Mouse (Mus musculus) limb, embryonic 10.5 days (tissue): ENCODE measurements around the gene Tapbp. TPM values are rescaled to one million over a fixed set of nuclear protein-coding genes. Genes with fewer than 3 reads are reported as not detected.

ENCODE experiments used
- DNase-seq: peaks from one replicate; pipeline ENCODE4 v3.0.0-alpha.2; 2017; ENCODE audit warnings: low spot score
- H3K27ac ChIP-seq: fragments of 300-500 bp; sonication (generic); 2 replicates; pipeline ENCODE4 v1.5.1; 2016; ENCODE audit warnings: mild to moderate bottlenecking
- H3K27me3 ChIP-seq: fragments of 300-500 bp; sonication (generic); 2 replicates; pipeline ENCODE4 v1.6.1; 2016; ENCODE audit warnings: low read depth, mild to moderate bottlenecking; ENCODE audit not compliant: poor library complexity, severe bottlenecking
- H3K36me3 ChIP-seq: fragments of 300-500 bp; sonication (generic); 2 replicates; pipeline ENCODE4 v1.6.1; 2016; ENCODE audit warnings: mild to moderate bottlenecking, moderate library complexity
- H3K4me1 ChIP-seq: fragments of 300-500 bp; sonication (generic); 2 replicates; pipeline ENCODE4 v1.6.1; 2016
- H3K4me3 ChIP-seq: fragments of 300-500 bp; sonication (generic); 2 replicates; pipeline ENCODE4 v1.5.1; 2016; ENCODE audit warnings: mild to moderate bottlenecking, moderate library complexity
- H3K9me3 ChIP-seq: fragments of 300-500 bp; sonication (generic); replicated peaks from 2 replicates; pipeline ENCODE4 v1.6.1; 2016; ENCODE audit warnings: mild to moderate bottlenecking
- WGBS: fragments of 180-500 bp; shearing (Covaris S2); methylation state at CpG from one replicate; pipeline ENCODE4 v1.1.7; 2016; 5-methylcytosine and 5-hydroxymethylcytosine counted together
- polyA plus RNA-seq: library from polyadenylated mRNA; unstranded; fragments of >200 nt; fragmentation: Nextera tagmentation; extraction: Ambion mirVana; gene quantifications from 2 replicates; pipeline ENCODE4 v1.2.1, GENCODE M21; 2016

The Tapbp gene
- polyA plus RNA-seq, 1 experiment from 2014 or later, result 16.0 TPM

DNA sequence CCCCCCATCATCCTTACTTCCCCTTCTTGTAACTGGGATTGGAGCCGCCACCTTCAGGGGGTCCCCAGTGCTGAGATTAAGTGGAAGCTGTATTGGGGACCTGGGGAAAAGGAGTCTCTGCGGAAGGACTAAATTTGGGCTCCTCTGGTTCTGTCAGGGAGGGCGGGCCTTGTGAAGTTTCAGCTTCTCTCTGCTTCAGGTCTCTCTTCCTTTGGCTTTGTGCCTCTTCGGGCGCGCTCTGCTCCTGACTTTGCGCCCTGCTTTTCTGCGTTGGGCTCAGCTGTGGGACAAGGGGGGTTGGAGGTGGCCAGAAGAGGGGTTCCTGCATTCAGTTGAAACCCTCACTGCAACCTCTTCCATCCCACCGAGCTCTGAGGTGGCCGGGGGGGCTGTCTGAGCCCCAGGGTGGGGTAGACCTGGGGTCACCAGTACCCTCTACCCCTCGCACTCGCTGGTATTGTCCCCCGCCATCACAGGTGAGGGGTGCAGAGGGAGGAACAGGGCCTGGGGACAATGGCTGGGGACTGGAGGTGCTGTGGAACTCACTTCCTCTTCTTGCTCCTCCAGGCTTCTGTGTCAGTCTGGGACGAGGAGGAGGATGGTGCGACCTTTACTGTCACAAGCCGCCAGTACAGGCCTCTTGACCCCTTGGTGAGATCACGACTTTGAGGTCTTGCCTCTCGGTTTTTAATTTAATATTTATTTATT is 15.6 kb downstream of the Tapbp start:
- 35% methylated on average over 18 of the region's 18 CpGs for WGBS
- H3K27ac ChIP-seq, result peak overlapping the region; percentile 91
- no peaks in the 10 kb centered on the region for H3K9me3 ChIP-seq
- peaks cover 34% of the 10 kb centered on the region for H3K4me1 ChIP-seq
- peaks cover 5% of the 10 kb centered on the region; the same call in 1 of the 2 replicates for H3K27me3 ChIP-seq
- H3K4me3 ChIP-seq, result peak overlapping the region; percentile 77
- no peak for DNase-seq
- peaks cover 54% of the 10 kb centered on the region for H3K36me3 ChIP-seq

DNA sequence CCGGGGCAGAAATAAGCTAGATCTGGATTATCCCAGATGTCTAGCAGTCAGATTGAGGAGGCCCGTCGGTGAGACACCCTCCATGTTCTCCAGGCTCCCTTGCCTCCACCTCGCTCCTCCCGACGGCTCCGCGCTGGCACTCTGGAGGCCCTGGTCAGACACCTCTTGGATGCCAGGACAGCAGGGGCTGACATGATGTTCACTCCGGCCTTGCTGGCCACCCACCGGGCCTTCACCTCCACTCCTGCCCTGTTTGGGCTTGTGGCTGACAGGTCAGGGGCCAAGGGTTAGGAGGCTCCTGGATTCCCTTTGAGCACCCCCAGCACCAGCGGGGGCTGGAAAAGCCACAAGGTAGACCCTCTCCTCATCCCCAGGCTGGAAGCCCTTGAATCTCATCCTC is 16.2 kb downstream of the Tapbp start:
- 89% methylated on average over 11 of the region's 11 CpGs for WGBS
- H3K9me3 ChIP-seq, result no peaks in the 10 kb centered on the region
- peaks cover 34% of the 10 kb centered on the region for H3K4me1 ChIP-seq
- H3K27me3 ChIP-seq, result peaks cover 5% of the 10 kb centered on the region; the same call in 1 of the 2 replicates
- no peak for DNase-seq
- no peak overlapping the region for H3K4me3 ChIP-seq
- peaks cover 54% of the 10 kb centered on the region for H3K36me3 ChIP-seq
- no peak overlapping the region for H3K27ac ChIP-seq

DNA sequence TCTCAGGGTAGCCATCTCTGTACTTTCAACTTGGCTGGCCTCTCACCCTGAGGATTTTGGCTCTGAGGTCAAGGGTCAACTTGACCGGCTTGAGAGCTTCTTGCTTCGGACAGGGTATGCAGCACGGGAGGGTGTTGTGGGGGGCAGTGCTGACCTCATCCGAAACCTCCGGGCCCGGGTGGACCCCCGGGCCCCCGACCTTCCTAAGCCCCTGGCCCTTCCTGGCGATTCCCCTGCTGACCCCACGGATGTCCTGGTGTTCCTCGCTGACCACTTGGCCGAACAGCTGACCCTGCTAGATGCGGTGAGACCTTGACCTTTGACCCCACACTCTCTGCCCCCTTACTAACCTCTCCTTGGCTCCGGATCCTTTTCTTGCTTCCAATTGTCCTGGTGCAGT is 16.7 kb downstream of the Tapbp start:
- peaks cover 5% of the 10 kb centered on the region; the same call in 1 of the 2 replicates for H3K27me3 ChIP-seq
- peaks cover 59% of the 10 kb centered on the region for H3K36me3 ChIP-seq
- no peaks in the 10 kb centered on the region for H3K9me3 ChIP-seq
- WGBS, result 91% methylated on average over 14 of the region's 14 CpGs
- H3K4me3 ChIP-seq, result no peak overlapping the region
- no peak overlapping the region for H3K27ac ChIP-seq
- H3K4me1 ChIP-seq, result peaks cover 34% of the 10 kb centered on the region
- no peak for DNase-seq

DNA sequence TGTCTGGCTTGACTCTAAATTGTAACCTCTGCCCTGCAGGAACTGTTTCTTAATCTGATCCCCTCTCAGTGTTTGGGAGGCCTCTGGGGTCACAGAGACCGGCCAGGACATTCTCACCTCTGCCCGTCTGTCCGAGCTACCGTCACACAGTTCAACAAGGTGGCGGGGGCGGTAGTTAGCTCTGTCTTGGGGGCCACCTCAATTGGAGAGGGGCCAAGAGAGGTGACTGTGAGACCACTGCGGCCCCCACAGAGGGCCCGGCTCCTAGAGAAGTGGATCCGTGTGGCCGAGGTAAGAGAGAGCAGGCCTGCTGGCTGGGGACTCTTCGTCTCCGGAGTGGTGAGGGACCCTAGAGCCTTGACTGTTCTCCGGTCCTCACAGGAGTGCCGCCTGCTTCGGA is 17.3 kb downstream of the Tapbp start:
- Histone ChIP-seq H3K4me3 (peak overlapping the region; percentile 1; the same call in 1 of the 2 replicates), H3K27ac (no peak overlapping the region), H3K4me1 (peaks cover 30% of the 10 kb centered on the region), H3K9me3 (no peaks in the 10 kb centered on the region), H3K36me3 (peaks cover 59% of the 10 kb centered on the region), H3K27me3 (peaks cover 5% of the 10 kb centered on the region; the same call in 1 of the 2 replicates)
- DNase-seq, result no peak
- 92% methylated on average over 15 of the region's 15 CpGs for WGBS

DNA sequence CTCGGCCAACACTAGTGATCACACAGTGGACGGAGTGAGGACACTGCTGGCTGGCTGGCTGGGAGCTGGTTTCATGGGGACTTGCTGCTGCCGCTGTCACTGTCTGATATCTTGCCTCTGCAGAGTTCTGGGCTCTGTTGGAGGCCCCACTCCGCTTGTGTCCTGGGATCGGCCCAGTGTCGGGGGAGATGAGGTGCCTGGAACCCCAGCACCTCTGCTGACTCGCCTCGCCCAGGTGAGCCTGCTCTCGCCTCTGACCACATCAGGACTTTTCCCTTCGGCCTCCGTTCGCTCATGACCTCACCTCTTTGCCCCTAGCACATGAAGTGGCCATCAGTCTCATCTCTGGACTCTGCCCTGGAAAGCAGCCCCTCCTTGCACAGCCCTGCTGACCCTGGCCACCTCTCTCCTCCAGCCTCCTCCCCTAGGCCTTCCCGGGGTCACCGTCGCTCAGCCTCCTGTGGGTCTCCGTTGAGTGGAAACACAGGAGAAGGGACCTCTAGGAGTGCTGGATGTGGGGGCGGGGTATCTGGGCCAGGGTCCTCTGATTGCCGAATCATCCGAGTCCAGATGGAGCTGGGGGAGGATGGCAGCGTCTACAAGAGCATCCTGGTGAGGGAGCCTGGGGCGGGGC is 19.8 kb downstream of the Tapbp start:
- peaks cover 71% of the 10 kb centered on the region for H3K36me3 ChIP-seq
- WGBS, result 89% methylated on average over 21 of the region's 21 CpGs
- DNase-seq, result no peak
- no peaks in the 10 kb centered on the region for H3K9me3 ChIP-seq
- H3K4me1 ChIP-seq, result peaks cover 22% of the 10 kb centered on the region
- peak overlapping the region; percentile 20 for H3K4me3 ChIP-seq
- no peak overlapping the region for H3K27ac ChIP-seq
- peaks cover 5% of the 10 kb centered on the region; the same call in 1 of the 2 replicates for H3K27me3 ChIP-seq

DNA sequence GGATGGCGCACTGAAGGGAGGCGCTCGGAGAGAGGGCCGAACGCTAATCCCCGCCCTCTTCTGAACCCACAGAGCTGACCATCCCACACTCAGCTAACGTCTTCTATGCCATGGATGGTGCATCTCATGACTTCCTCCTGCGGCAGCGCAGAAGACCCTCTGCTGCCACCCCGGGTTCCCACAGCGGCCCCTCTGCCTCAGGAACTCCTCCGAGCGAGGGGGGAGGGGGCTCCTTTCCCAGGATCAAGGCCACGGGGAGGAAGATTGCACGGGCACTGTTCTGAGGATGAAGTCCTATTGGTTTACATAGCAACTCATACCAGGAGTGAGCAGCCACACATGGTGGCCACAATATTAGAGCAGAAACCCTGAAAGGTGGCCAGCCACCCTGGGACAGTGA is 21.3 kb downstream of the Tapbp start:
- 84% methylated on average over 15 of the region's 15 CpGs for WGBS
- H3K27ac ChIP-seq, result no peak overlapping the region
- H3K9me3 ChIP-seq, result no peaks in the 10 kb centered on the region
- H3K27me3 ChIP-seq, result no peaks in the 10 kb centered on the region
- H3K4me3 ChIP-seq, result no peak overlapping the region
- no peak for DNase-seq
- H3K36me3 ChIP-seq, result peaks cover 75% of the 10 kb centered on the region
- peaks cover 22% of the 10 kb centered on the region for H3K4me1 ChIP-seq

DNA sequence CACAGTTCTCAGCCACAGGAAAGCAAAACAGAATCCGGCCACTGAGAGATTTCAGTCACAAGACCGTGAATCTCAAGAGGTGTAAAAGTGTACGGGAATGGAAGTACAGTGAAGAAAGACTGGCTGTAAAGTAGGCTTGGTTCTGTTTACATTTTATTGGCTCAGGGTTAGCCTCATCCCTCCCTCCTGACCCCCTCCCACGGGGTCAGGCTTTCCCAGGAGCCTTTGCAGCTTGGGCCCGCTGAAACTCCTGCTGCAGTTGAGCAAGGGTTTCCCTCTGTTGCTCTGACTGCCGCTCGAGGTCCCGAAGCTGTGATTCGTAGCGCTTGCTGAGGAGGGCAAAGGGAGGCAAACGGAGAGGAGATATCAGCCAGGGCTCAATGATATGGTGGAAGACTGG is 23.1 kb downstream of the Tapbp start:
- Histone ChIP-seq H3K9me3 (no peaks in the 10 kb centered on the region), H3K36me3 (peaks cover 75% of the 10 kb centered on the region)
- WGBS, result 79% methylated on average over 11 of the region's 11 CpGs

DNA sequence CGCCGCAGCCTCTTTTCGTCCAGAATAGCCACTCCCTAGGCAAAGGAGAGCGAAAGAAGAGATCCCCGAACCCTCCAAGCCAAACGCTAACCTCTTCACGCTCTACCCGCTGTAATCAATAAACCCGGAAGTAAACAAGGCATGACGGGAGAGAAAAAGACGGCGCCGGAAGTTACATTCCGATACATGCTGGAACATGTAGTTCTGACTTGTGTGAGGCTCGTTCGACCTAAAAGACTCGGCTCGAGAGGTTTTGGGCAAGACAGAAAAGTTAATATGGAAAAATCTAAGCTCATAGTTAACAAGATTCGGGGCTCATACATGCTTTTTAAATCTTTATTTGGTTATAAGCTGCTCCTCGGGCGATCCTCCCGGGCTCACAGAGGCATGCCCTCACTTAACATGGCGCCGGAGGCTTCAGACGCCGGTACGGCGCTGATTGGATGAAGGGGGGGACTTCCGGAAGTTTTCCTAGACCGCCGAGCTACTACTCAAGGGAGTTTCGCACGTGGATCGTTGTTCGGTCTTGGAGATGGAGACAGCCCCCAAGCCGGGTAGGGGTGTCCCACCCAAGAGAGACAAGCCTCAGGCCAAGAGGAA is 24.6 kb downstream of the Tapbp start, which contains the start of the genes Pfdn6 and Wdr46:
Gene Pfdn6, minus strand, starts transcription at position 138 of the 600 bp plus-strand sequence.
Gene Wdr46, plus strand, starts transcription at position 455 of the 600 bp plus-strand sequence.
- Histone ChIP-seq H3K4me3 (peak within 1 kb of the TSS; percentile 90), H3K36me3 (peaks cover 74% of the 10 kb centered on the region), H3K9me3 (no peaks in the 10 kb centered on the region), H3K4me1 (peaks cover 24% of the 10 kb centered on the region), H3K27ac (peak within 1 kb of the TSS; percentile 86), H3K27me3 (no peaks in the 10 kb centered on the region)
- under 1% methylated on average over 36 of the region's 36 CpGs for WGBS
- DNase-seq, result peak; percentile 87

More for the DNA sequence above, 23.1 kb downstream of the Tapbp start:
- Histone ChIP-seq H3K27ac (no peak overlapping the region), H3K4me1 (peaks cover 24% of the 10 kb centered on the region), H3K27me3 (no peaks in the 10 kb centered on the region), H3K4me3 (peak overlapping the region; percentile 90)
- no peak for DNase-seq

DNA sequence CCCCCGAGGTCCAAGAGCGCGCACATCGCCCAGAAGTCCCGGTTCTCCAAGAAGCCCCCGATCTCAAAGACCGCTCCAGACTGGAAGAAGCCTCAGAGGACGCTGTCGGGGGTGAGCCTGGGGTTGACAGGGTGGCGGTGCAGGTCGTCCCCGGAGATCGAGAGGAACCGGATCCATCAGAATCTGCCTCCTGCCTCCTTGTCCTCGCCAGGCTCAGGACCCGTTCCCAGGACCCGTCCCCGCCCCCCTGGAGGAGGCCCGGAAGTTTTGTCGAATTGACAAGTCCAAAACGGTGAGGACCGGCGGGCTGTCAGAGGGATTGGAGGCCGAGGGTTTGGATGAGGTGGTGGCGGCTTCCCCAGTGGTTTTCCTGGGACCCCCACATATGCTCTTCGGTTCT is 25.3 kb downstream of the Tapbp start:
- no peak for DNase-seq
- peaks cover 74% of the 10 kb centered on the region for H3K36me3 ChIP-seq
- no peaks in the 10 kb centered on the region for H3K9me3 ChIP-seq
- H3K4me1 ChIP-seq, result peaks cover 24% of the 10 kb centered on the region
- peak overlapping the region; percentile 86 for H3K27ac ChIP-seq
- 2% methylated on average over 26 of the region's 26 CpGs for WGBS
- no peaks in the 10 kb centered on the region for H3K27me3 ChIP-seq
- peak overlapping the region; percentile 90 for H3K4me3 ChIP-seq

DNA sequence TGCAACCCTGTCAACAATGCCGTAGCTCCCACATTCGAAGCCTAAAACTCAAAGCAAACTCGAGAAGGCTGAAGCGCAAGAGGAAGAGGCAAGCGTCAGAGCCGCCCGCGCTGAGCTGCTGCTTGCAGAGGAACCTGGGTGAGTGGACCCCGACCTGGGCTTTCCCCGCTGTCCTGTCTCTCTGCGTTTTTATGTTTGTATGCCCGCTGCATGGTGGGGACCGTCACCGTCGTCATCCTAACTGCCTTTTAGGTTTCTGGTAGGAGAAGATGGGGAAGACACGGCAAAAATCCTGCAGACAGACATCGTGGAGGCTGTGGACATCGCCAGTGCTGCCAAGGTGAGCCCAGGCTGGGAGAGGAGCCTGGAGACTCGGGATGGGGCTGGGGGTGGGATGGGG is 25.7 kb downstream of the Tapbp start:
- Histone ChIP-seq H3K27me3 (no peaks in the 10 kb centered on the region), H3K4me1 (peaks cover 24% of the 10 kb centered on the region), H3K27ac (no peak overlapping the region), H3K9me3 (no peaks in the 10 kb centered on the region), H3K4me3 (peak overlapping the region; percentile 90), H3K36me3 (peaks cover 74% of the 10 kb centered on the region)
- DNase-seq, result no peak
- 60% methylated on average over 19 of the region's 19 CpGs for WGBS

DNA sequence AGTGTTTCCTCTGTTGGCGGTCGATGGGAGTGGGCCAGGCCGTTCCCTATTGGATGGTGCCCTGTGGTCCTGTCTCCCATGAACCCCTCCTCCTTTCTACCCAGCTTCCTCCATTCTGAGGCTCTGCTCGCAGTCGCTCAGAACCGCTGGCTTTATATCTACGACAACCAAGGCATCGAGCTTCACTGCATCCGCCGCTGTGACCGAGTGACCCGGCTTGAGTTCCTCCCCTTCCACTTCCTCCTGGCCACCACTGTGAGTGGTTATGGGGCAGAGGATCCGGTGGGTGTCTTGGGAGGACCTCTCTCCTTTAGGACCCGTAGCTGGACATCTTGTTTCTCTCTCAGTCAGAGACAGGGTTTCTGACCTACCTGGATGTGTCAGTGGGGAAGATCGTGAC is 27.8 kb downstream of the Tapbp start:
- Histone ChIP-seq H3K4me1 (peaks cover 24% of the 10 kb centered on the region), H3K27me3 (no peaks in the 10 kb centered on the region), H3K27ac (no peak overlapping the region), H3K36me3 (peaks cover 75% of the 10 kb centered on the region), H3K4me3 (no peak overlapping the region), H3K9me3 (no peaks in the 10 kb centered on the region)
- DNase-seq, result no peak
- 96% methylated on average over 15 of the region's 15 CpGs for WGBS

DNA sequence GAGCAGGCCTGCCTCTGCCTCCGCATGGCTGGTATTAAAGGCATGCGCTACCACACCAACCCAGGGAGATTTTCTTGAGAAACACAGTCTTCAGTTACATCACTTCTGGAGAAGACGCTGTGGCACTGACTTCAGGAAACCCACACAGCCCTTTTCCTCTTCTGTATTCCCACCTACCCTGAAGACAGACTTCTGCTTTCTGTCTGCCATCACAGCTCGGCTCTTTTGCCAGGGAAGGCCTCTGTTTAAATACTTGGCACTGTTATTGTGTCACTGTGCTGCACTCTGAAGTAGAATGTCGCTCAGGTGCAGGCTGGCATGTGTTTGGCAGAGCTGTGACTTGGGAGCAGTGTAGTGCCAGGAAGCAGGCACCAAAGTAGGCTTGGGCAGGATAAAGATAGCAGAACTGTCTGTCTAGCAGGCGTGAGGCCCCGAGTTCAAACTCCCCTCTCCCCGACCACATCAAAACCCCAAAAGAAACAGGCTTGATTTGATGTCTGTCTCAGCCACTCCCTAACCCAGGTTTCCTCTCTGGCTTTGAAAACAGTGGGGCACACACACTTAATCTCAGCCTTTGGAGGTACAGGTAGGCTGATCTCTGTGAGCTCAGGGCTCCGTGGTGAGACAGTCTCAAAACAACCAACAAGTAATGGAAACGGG is 31.9 kb downstream of the Tapbp start:
- peaks cover 96% of the 10 kb centered on the region for H3K36me3 ChIP-seq
- no peak overlapping the region for H3K27ac ChIP-seq
- no peaks in the 10 kb centered on the region for H3K27me3 ChIP-seq
- DNase-seq, result no peak
- no peaks in the 10 kb centered on the region for H3K9me3 ChIP-seq
- WGBS, result 97% methylated on average over 10 of the region's 10 CpGs
- H3K4me1 ChIP-seq, result peaks cover 30% of the 10 kb centered on the region
- no peak overlapping the region for H3K4me3 ChIP-seq
